Mouse (Mus musculus): ENCODE data around the gene AC140267.1. TPM values are rescaled to one million over a fixed set of nuclear protein-coding genes. Genes with fewer than 3 reads are reported as not detected.

AC140267.1 gene
- polyA plus RNA-seq, 1 experiment from 2014 or later = not detected

DNA sequence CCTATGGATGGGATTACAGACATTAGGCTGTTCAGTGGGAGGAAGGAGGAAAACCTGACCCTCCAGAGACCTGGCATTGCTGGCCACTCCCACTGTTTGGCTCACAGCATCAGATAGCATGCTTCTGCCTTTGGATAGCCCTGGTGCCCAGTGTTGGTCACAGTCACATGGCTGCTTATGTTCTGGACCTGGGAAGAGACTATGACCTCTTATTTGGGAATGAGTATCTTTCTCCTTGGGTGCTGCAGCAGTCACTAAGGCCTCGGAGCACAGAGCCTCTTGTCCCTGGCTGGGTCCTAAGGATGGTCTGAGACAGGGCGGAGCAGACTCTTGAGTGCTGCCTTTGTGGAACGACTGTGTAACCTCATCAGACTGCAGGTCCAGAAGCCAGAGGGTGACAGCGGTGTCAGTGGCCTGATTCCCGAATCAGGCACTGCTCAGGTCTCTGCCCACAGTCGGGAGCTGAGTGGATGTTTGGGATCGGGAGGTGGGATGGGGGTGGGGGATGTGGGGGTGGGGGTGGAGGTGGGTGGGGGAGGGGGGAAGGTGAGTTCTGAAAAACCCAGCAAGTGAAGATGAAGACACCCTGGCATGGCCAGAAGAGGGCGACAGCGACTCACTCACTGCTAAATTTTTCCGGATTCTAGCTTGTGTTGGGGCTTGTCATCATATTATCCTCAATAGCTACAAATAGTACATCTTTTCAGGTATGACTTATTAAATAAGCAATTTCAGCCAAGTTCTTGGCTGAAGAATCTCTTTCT is 19.7 kb upstream of the AC140267.1 start:
- Histone ChIP-seq H3K4me3 (no peak overlapping the region), H3K36me3 (peaks cover 8% of the 10 kb centered on the region; the same call in 1 of the 2 replicates), H3K27me3 (replicated peaks) (0 out of 2 replicates have a peak, but pooled peaks cover 3% of the 10 kb centered on the region), H3K27ac (replicated peaks) (no peak overlapping the region), H3K4me2 (no peak overlapping the region), H3K9ac (no peak overlapping the region), H3K9me3 (no peaks in the 10 kb centered on the region), H3K4me1 (peaks cover 8% of the 10 kb centered on the region)
- 15% methylated on average over 10 of the region's 10 CpGs for WGBS
- no peak for ATAC-seq (ENCODE audit: extremely low read depth, insufficient number of reproducible peaks, low FRiP score, low TSS enrichment)

DNA sequence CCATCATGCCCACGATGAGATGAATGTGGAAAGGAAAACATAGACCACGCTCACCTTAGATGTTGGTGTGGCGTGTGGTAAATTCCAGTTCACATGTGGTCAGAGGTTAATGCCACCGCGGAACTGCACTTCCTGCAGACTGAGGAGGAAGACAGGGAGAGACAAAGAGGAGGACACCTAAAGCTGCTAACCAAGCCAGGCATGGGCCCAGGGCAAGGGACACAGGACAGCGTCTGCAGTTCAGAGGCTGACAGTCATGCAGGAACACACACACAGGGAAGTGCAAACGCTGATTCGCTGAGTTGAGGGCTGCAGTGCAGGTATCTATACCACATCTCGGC is 19.2 kb upstream of the AC140267.1 start:
- no peaks in the 10 kb centered on the region for H3K27me3 ChIP-seq (replicated peaks)
- H3K27ac ChIP-seq (replicated peaks) = no peak overlapping the region
- H3K4me1 ChIP-seq = peaks cover 8% of the 10 kb centered on the region
- no peaks in the 10 kb centered on the region for H3K9me3 ChIP-seq
- H3K9ac ChIP-seq = 0 out of 2 replicates have a peak overlapping the region, but pooled peaks have one; percentile 28
- ATAC-seq (ENCODE audit: extremely low read depth, insufficient number of reproducible peaks, low FRiP score, low TSS enrichment) = no peak
- WGBS = 57% methylated on average over 9 of the region's 9 CpGs
- H3K4me2 ChIP-seq = no peak overlapping the region
- H3K36me3 ChIP-seq = peaks cover 8% of the 10 kb centered on the region; the same call in 1 of the 2 replicates
- no peak overlapping the region for H3K4me3 ChIP-seq

DNA sequence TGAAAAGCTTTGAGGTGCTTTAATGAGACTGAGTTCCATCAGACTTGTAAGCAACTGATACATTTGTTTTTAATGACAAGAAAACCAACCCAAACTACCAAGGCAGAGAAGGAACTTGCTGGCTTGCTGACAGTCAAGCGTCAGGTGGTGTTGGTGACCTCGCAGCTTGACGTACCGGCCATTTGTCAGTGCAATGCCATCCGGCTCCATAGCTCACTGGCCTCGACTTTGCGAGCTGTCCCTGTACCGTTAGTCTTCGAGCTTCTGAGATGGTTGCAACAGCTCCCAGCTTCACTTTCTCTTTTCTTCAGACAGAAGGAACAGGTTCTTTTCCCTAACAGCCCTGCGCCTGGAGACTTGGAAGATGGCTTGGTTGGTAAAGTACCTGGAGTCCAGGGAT is 18.2 kb upstream of the AC140267.1 start:
- Histone ChIP-seq H3K27ac (replicated peaks) (no peak overlapping the region), H3K9ac (no peak overlapping the region), H3K27me3 (replicated peaks) (no peaks in the 10 kb centered on the region), H3K4me2 (no peak overlapping the region), H3K4me1 (peaks cover 8% of the 10 kb centered on the region), H3K4me3 (no peak overlapping the region), H3K36me3 (no peaks in the 10 kb centered on the region; the same call in 1 of the 2 replicates), H3K9me3 (no peaks in the 10 kb centered on the region)
- WGBS = 78% methylated on average over 10 of the region's 10 CpGs
- ATAC-seq (ENCODE audit: extremely low read depth, insufficient number of reproducible peaks, low FRiP score, low TSS enrichment) = no peak

DNA sequence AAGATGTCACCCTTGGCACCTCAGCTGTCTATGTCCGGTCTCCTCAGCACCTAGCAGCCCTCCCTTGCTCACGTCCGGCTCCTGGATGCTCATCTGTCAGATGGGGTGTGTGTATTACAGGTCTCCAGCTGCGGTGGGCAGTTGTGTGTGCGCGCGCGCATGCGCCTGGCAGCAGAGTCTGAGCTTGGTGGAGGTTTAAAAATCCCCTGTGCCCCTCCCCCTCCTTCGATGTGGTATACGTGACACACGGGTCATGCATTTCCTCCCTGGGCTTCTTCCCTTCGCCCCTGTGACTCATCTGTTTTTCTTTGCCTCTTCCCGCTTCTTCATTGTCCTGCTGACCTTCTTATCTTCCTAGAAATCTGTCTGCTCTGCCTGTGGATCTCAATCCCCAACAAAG is 16.4 kb upstream of the AC140267.1 start:
- ATAC-seq (ENCODE audit: extremely low read depth, insufficient number of reproducible peaks, low FRiP score, low TSS enrichment) = no peak
- H3K27ac ChIP-seq (replicated peaks) = 0 out of 2 replicates have a peak overlapping the region, but pooled peaks have one; percentile 50
- peaks cover 20% of the 10 kb centered on the region for H3K4me1 ChIP-seq
- no peaks in the 10 kb centered on the region for H3K36me3 ChIP-seq
- H3K27me3 ChIP-seq (replicated peaks) = no peaks in the 10 kb centered on the region
- no peak overlapping the region for H3K4me3 ChIP-seq
- 31% methylated on average over 14 of the region's 14 CpGs for WGBS
- H3K4me2 ChIP-seq = peak overlapping the region; percentile 51
- H3K9ac ChIP-seq = peak overlapping the region; percentile 45
- H3K9me3 ChIP-seq = no peaks in the 10 kb centered on the region

DNA sequence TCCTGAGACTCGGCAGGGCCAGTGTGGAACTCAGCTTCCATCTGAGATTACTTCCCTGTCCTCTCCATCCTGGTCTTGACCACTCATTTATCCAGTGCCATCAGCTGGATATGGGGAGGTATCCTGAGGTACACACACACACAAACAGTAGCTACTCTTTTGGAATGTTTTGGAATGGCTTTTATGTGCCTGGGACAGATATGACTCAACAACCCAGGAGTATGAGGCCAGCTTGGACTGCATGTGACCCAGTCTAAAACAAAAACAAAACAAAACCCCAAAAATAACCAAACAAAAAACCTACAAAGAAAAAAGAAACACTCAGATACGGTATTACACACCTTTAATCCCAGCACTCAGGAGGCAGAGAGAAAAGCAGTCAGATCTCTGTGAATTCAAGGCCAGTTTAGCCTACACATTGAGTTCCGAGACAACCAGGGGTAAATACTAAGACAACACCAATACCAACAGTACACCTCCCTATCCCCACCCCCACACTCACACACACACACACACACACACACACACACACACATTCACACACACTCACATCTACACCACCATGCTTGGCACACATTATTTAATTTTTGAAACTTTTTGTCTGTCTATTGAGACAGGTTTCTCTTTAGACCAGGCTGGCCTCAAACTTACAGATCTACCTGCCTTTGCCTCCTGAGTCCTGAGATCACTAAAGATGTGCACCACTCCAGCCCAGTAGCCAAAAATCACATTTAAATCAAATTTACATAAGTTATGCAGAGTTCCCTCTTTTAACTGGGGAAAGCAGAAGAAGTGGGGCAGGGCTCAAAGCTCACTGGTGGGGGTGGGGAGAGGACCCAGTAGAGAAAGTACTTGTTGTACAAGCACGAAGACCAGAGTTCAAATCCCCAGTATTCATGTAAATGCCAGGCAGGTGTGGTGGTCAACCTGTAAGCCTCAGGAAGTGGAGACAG is 15.7 kb upstream of the AC140267.1 start:
- Histone ChIP-seq H3K27ac (replicated peaks) (0 out of 2 replicates have a peak overlapping the region, but pooled peaks have one; percentile 50), H3K36me3 (no peaks in the 10 kb centered on the region), H3K27me3 (replicated peaks) (no peaks in the 10 kb centered on the region), H3K9ac (peak overlapping the region; percentile 45; the same call in 1 of the 2 replicates), H3K4me1 (peaks cover 20% of the 10 kb centered on the region), H3K4me2 (peak overlapping the region; percentile 51), H3K9me3 (no peaks in the 10 kb centered on the region), H3K4me3 (no peak overlapping the region)
- WGBS = 60% methylated on average over 4 of the region's 4 CpGs
- no peak for ATAC-seq (ENCODE audit: extremely low read depth, insufficient number of reproducible peaks, low FRiP score, low TSS enrichment)

DNA sequence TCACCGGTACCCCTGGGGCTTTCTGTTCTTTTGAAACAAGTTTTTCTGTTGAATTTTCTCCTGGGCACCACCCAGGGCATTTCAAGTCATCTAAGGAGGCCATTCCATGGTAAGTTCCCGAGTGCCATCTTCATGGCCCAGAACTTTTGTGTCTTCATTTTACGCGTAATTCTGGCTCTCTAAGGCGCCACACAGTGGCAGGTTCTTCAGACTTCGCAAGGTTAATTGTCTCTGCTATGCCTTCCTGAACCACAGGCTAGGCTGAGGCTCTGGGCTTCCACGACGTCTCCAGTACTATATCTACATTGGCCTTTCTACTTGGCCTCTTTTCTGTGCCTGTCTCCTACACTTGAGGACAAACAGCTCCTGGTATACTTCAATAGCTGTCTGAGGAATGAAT is 14.6 kb upstream of the AC140267.1 start:
- Histone ChIP-seq H3K9me3 (no peaks in the 10 kb centered on the region), H3K36me3 (no peaks in the 10 kb centered on the region), H3K4me1 (peaks cover 20% of the 10 kb centered on the region), H3K4me2 (no peak overlapping the region), H3K9ac (no peak overlapping the region), H3K4me3 (no peak overlapping the region), H3K27ac (replicated peaks) (no peak overlapping the region), H3K27me3 (replicated peaks) (no peaks in the 10 kb centered on the region)
- ATAC-seq (ENCODE audit: extremely low read depth, insufficient number of reproducible peaks, low FRiP score, low TSS enrichment) = no peak
- WGBS = 59% methylated on average over 8 of the region's 8 CpGs

DNA sequence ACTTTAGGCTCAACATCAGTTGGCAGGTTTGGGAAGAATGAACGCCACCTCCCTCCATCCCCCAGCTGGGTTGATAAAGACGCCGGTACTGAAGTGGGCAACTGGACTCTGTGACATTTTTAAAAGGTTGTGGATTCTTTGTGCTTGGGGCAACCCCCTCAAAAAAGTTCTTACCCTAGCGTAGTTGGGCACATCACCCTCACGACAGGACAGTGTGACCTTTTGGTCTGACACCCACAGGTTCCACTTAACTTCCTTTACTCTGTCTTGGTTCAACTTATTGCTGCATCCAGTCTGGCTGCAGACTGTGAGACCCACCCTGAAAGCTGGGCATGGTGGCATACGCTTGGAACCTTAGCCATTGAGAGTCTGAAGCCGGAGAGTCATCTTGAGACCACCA is 11.9 kb upstream of the AC140267.1 start:
- no peak overlapping the region for H3K9ac ChIP-seq
- no peak for ATAC-seq (ENCODE audit: extremely low read depth, insufficient number of reproducible peaks, low FRiP score, low TSS enrichment)
- WGBS = 50% methylated on average over 7 of the region's 7 CpGs
- H3K4me2 ChIP-seq = peak overlapping the region; percentile 20; the same call in 1 of the 2 replicates
- no peak overlapping the region for H3K27ac ChIP-seq (replicated peaks)
- no peak overlapping the region for H3K4me3 ChIP-seq
- H3K27me3 ChIP-seq (replicated peaks) = no peaks in the 10 kb centered on the region
- H3K9me3 ChIP-seq = no peaks in the 10 kb centered on the region
- peaks cover 20% of the 10 kb centered on the region for H3K4me1 ChIP-seq
- no peaks in the 10 kb centered on the region for H3K36me3 ChIP-seq

DNA sequence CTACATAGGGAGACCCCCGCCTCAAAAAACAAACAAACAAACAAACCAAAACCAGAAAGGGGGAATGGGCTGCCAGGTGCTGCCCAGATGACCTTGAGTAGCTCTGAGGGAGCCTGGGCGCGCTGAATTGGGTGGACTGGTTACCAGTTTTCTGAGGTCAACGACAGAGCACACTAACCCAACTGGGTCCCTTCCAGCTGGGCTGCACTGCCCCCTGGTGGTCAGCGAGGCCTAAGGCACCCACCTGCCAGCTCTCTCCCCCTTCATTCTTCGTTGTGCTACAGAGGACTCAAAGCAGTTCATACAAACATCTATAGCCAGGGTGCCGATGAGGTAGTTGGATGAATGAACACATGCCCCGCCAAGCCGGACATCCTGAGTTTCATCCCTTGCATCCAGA is 10.4 kb upstream of the AC140267.1 start:
- Histone ChIP-seq H3K4me1 (peaks cover 12% of the 10 kb centered on the region), H3K27ac (replicated peaks) (no peak overlapping the region), H3K4me3 (no peak overlapping the region), H3K36me3 (no peaks in the 10 kb centered on the region), H3K27me3 (replicated peaks) (no peaks in the 10 kb centered on the region), H3K4me2 (no peak overlapping the region), H3K9ac (no peak overlapping the region), H3K9me3 (no peaks in the 10 kb centered on the region)
- no peak for ATAC-seq (ENCODE audit: extremely low read depth, insufficient number of reproducible peaks, low FRiP score, low TSS enrichment)
- 24% methylated on average over 9 of the region's 9 CpGs for WGBS

DNA sequence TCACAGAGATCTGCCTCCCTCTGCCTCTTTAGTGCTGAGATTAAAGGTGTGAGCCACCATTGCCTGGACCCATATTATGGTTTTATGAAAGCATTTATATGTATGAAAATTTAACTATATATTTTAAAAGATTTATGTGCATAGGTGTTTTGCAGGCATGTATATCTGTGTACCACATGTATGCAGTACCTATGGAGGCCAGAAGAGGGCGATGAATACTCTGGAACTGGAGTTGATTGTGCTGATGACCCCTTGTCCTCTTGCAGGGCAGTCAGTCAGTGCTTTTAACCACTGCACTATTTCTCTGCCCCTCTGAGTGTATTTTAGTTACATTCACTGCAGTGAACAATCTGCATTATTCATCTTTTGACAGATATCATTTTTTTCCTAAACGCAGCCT is 9.8 kb upstream of the AC140267.1 start:
- ATAC-seq (ENCODE audit: extremely low read depth, insufficient number of reproducible peaks, low FRiP score, low TSS enrichment) = no peak
- H3K27ac ChIP-seq (replicated peaks) = no peak overlapping the region
- H3K9me3 ChIP-seq = no peaks in the 10 kb centered on the region
- no peaks in the 10 kb centered on the region for H3K36me3 ChIP-seq
- no peak overlapping the region for H3K9ac ChIP-seq
- H3K27me3 ChIP-seq (replicated peaks) = no peaks in the 10 kb centered on the region
- H3K4me1 ChIP-seq = peaks cover 12% of the 10 kb centered on the region
- no peak overlapping the region for H3K4me3 ChIP-seq
- 43% methylated on average over 2 of the region's 2 CpGs for WGBS
- H3K4me2 ChIP-seq = no peak overlapping the region

DNA sequence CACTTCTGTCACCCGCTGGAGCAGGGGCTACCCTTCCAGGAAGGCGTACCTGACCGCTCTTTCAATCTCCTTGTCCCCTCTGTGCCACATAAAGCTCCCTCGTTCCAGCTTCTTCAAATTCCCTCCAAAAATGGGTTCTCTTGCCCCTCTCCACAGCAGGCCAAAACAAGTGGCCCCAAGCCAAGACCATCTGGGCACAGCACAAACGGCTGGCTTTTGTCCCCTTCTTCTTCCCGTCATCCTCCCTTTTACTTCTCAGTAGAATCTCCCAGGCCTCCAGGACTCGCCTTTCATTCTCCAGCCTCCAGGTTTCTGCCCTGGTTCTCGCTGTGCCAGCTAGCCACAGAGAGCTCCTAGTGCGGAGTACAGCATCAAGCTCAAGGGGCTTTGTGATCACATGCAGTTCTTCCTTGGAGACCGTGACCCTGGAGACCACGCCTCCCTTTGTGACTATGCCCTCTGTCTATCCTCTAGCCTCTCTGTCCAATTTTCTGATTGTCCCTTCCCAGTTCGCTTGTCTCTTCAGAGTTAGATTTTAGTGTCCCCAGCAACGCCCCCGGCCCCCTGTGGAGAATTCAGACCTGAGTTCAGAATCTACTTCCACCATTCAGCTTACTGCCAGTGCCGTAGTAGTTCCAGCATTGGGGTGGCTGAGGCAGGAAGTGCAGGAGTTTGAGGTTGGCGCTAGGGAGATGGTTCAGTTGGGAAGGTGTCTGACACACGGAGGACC is 7.4 kb upstream of the AC140267.1 start:
- Histone ChIP-seq H3K36me3 (no peaks in the 10 kb centered on the region), H3K4me1 (peaks cover 13% of the 10 kb centered on the region), H3K9ac (no peak overlapping the region), H3K4me3 (no peak overlapping the region), H3K4me2 (no peak overlapping the region), H3K27me3 (replicated peaks) (no peaks in the 10 kb centered on the region), H3K9me3 (no peaks in the 10 kb centered on the region), H3K27ac (replicated peaks) (no peak overlapping the region)
- ATAC-seq (ENCODE audit: extremely low read depth, insufficient number of reproducible peaks, low FRiP score, low TSS enrichment) = no peak
- 75% methylated on average over 17 of the region's 17 CpGs for WGBS

DNA sequence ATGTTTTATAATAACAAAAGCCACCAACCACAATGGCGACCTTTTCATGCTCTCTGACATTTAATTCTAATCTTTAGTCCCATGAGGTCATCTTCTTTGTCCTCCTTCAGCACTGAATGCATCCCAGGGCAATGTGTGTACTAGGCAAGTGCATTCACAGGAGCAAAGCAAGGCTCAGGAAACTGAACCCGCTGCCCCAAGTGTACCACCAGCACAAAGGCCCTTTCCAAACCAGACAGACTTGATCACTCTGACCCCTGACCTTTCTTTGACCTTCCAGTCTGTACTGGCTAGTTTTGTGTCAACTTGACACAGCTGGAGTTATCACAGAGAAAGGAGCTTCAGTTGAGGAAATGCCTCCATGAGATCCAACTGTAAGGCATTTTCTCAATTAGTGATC is 3.3 kb upstream of the AC140267.1 start:
- H3K36me3 ChIP-seq = peaks cover 20% of the 10 kb centered on the region
- no peak overlapping the region for H3K4me3 ChIP-seq
- no peak overlapping the region for H3K27ac ChIP-seq (replicated peaks)
- H3K4me1 ChIP-seq = peaks cover 21% of the 10 kb centered on the region
- H3K4me2 ChIP-seq = no peak overlapping the region
- 70% methylated on average over 2 of the region's 2 CpGs for WGBS
- no peak for ATAC-seq (ENCODE audit: extremely low read depth, insufficient number of reproducible peaks, low FRiP score, low TSS enrichment)
- H3K27me3 ChIP-seq (replicated peaks) = no peaks in the 10 kb centered on the region
- no peak overlapping the region for H3K9ac ChIP-seq
- no peaks in the 10 kb centered on the region for H3K9me3 ChIP-seq
